Mouse (Mus musculus) MEL (cell line): Measurements from ENCODE around the gene Degs1. TPM values are rescaled to one million over a fixed set of nuclear protein-coding genes. Genes with fewer than 3 reads are reported as not detected.

ENCODE experiments used
- DNase-seq: peaks from one replicate; pipeline ENCODE4 v3.0.0; 2011; ENCODE audit warnings: low read depth, low spot score
- H3K27ac ChIP-seq: 2 replicates; pipeline ENCODE4 v1.5.1; 2012; ENCODE audit warnings: low read depth, mild to moderate bottlenecking, control low read depth, low read length, moderate library complexity; ENCODE audit not compliant: control insufficient read depth
- H3K27me3 ChIP-seq, 2 experiments: fragments of 150-350 bp in 1 of 2; sonication (generic) in 1 of 2; 2 replicates each; pipeline ENCODE4 v1.6.1; 2012; ENCODE audit warnings: low read length in 2 of 2, mild to moderate bottlenecking in 2 of 2, improper control_type of control experiment in 1 of 2, moderate library complexity in 1 of 2; ENCODE audit not compliant: insufficient read depth in 2 of 2, control insufficient read depth in 1 of 2
- H3K36me3 ChIP-seq, 2 experiments: 2 replicates each; pipeline ENCODE4 v1.6.1; 2012 to 2014; ENCODE audit warnings: low read length in 2 of 2, improper control_type of control experiment in 1 of 2, inconsistent platforms in 1 of 2, mild to moderate bottlenecking in 1 of 2; ENCODE audit not compliant: insufficient read depth in 2 of 2, control insufficient read depth in 1 of 2
- H3K4me1 ChIP-seq, 2 experiments: fragments of 150-350 bp in 1 of 2; sonication (generic) in 1 of 2; 2 replicates each; pipeline ENCODE4 v1.6.1; 2012; ENCODE audit warnings: low read length in 2 of 2, improper control_type of control experiment in 1 of 2, mild to moderate bottlenecking in 1 of 2; ENCODE audit not compliant: insufficient read depth in 2 of 2, control insufficient read depth in 1 of 2
- H3K4me3 ChIP-seq, 2 experiments: fragments of 150-350 bp in 1 of 2; sonication (generic) in 1 of 2; 2 replicates each; pipeline ENCODE4 v1.5.1; 2012; ENCODE audit warnings: low read depth in 2 of 2, low read length in 2 of 2, mild to moderate bottlenecking in 2 of 2, moderate library complexity in 2 of 2, control low read depth in 1 of 2, improper control_type of control experiment in 1 of 2; ENCODE audit not compliant: control insufficient read depth in 1 of 2, insufficient read depth in 1 of 2
- H3K79me2 ChIP-seq: 2 replicates; pipeline ENCODE4 v1.6.1; 2012; ENCODE audit warnings: mild to moderate bottlenecking, low read length, moderate library complexity; ENCODE audit not compliant: control insufficient read depth, poor library complexity, insufficient read depth
- H3K9ac ChIP-seq: 2 replicates; pipeline ENCODE4 v1.6.1; 2012; ENCODE audit warnings: low read depth, mild to moderate bottlenecking, control low read depth, low read length, moderate library complexity; ENCODE audit not compliant: control insufficient read depth, poor library complexity, severe bottlenecking
- H3K9me3 ChIP-seq: fragments of 150-350 bp; sonication (generic); replicated peaks from 2 replicates; pipeline ENCODE4 v1.6.1; 2012; ENCODE audit warnings: mild to moderate bottlenecking, low read length, improper control_type of control experiment, moderate library complexity; ENCODE audit not compliant: insufficient read depth
- CHD2 ChIP-seq: IDR thresholded peaks from 2 replicates; pipeline ENCODE4 v1.6.1; 2011; ENCODE audit warnings: low read length, improper control_type of control experiment
- E2F4 ChIP-seq: IDR thresholded peaks from 2 replicates; pipeline ENCODE4 v1.6.1; 2011; ENCODE audit warnings: low read depth, low read length, improper control_type of control experiment, borderline replicate concordance
- GABPA ChIP-seq: IDR thresholded peaks from 2 replicates; pipeline ENCODE4 v1.6.1; 2012; ENCODE audit warnings: low read depth, mild to moderate bottlenecking, inconsistent platforms, low read length, improper control_type of control experiment, moderate library complexity
- GATA1 ChIP-seq: IDR thresholded peaks from 2 replicates; pipeline ENCODE4 v1.6.1; 2011; ENCODE audit warnings: low read depth, low read length, improper control_type of control experiment
- JUND ChIP-seq: IDR thresholded peaks from 2 replicates; pipeline ENCODE4 v1.6.1; 2011; ENCODE audit warnings: low read depth, mild to moderate bottlenecking, improper control_type of control experiment, low read length
- MAFK ChIP-seq: IDR thresholded peaks from 2 replicates; pipeline ENCODE4 v1.6.1; 2011; ENCODE audit warnings: low read depth, mild to moderate bottlenecking, low read length, improper control_type of control experiment, borderline replicate concordance
- MAX ChIP-seq: IDR thresholded peaks from 2 replicates; pipeline ENCODE4 v1.6.1; 2011; ENCODE audit warnings: low read length, improper control_type of control experiment
- MXI1 ChIP-seq: IDR thresholded peaks from 2 replicates; pipeline ENCODE4 v1.6.1; 2011; ENCODE audit warnings: mild to moderate bottlenecking, low read depth, low read length, improper control_type of control experiment
- NELFE ChIP-seq: IDR thresholded peaks from 2 replicates; pipeline ENCODE4 v1.6.1; 2011; ENCODE audit warnings: low read depth, low read length, improper control_type of control experiment
- NRF1 ChIP-seq: IDR thresholded peaks from 2 replicates; pipeline ENCODE4 v1.6.1; 2014; ENCODE audit warnings: low read depth, mild to moderate bottlenecking, inconsistent platforms, low read length, improper control_type of control experiment, moderate library complexity; ENCODE audit not compliant: poor library complexity, insufficient read depth, severe bottlenecking
- POLR2AphosphoS5 ChIP-seq: IDR thresholded peaks from 2 replicates; pipeline ENCODE4 v1.6.1; 2012; ENCODE audit warnings: low read depth, borderline replicate concordance, mild to moderate bottlenecking, inconsistent platforms, low read length, moderate library complexity, mixed read lengths
- SMC3 ChIP-seq: IDR thresholded peaks from 2 replicates; pipeline ENCODE4 v1.6.1; 2011; ENCODE audit warnings: low read depth, low read length, improper control_type of control experiment
- TCF12 ChIP-seq: IDR thresholded peaks from 2 replicates; pipeline ENCODE4 v1.6.1; 2014; ENCODE audit warnings: low read depth, mild to moderate bottlenecking, inconsistent platforms, low read length, improper control_type of control experiment, moderate library complexity
- USF1 ChIP-seq: IDR thresholded peaks from 2 replicates; pipeline ENCODE4 v1.6.1; 2014; ENCODE audit warnings: low read depth, mild to moderate bottlenecking, inconsistent platforms, low read length, improper control_type of control experiment, moderate library complexity
- USF2 ChIP-seq, 2 experiments: IDR thresholded peaks; 2 replicates each; pipeline ENCODE4 v1.6.1; 2011 to 2012; ENCODE audit warnings: improper control_type of control experiment in 2 of 2, low read length in 2 of 2, borderline replicate concordance in 1 of 2, inconsistent platforms in 1 of 2, low read depth in 1 of 2, mild to moderate bottlenecking in 1 of 2; ENCODE audit not compliant: insufficient read depth in 1 of 2
- ZC3H11A ChIP-seq: IDR thresholded peaks from 2 replicates; pipeline ENCODE4 v1.6.1; 2012; ENCODE audit warnings: low read depth, mild to moderate bottlenecking, inconsistent platforms, low read length, improper control_type of control experiment
- ZKSCAN1 ChIP-seq: IDR thresholded peaks from 2 replicates; pipeline ENCODE4 v1.6.1; 2012; ENCODE audit warnings: low read depth, mild to moderate bottlenecking, inconsistent platforms, low read length, improper control_type of control experiment, moderate library complexity
- ZMIZ1 ChIP-seq: IDR thresholded peaks from 2 replicates; pipeline ENCODE4 v1.6.1; 2012; ENCODE audit warnings: low read depth, mild to moderate bottlenecking, inconsistent platforms, low read length, improper control_type of control experiment, moderate library complexity
- polyA plus RNA-seq, 2 experiments: library from polyadenylated mRNA; stranded (reverse) in 1 of 2; unstranded in 1 of 2; fragments of >175 nt in 1 of 2; fragments of >200 nt in 1 of 2; gene quantifications; 2 replicates each; pipeline versions ENCODE4 v1.2.1 to v1.2.4; 2012; ENCODE audit warnings: low replicate concordance in 2 of 2, low read depth in 1 of 2; ENCODE audit not compliant: insufficient read length in 2 of 2, insufficient read depth in 1 of 2, missing spikeins in 1 of 2
- total RNA-seq: library from RNA; depleted of rRNA; stranded (reverse); fragments of 300-350 nt; gene quantifications from 2 replicates; pipeline ENCODE4 v1.2.3, GENCODE M21; 2012

Gene Degs1
- total and polyA plus RNA-seq, 3 experiments, result 46.3 to 54.3 TPM; not detected in 1

- Histone ChIP-seq H3K27me3 (peaks cover 0 to 3% of the 10 kb centered on the region in 2 experiments; a peak in 2 of 4 replicates), H3K79me2 (no peaks in the 10 kb centered on the region), H3K9me3 (no peaks in the 10 kb centered on the region), H3K9ac (no peak overlapping the region), H3K27ac (no peak overlapping the region), H3K36me3 (no peaks in the 10 kb centered on the region), H3K4me1 (no peaks in the 10 kb centered on the region), H3K4me3 (no peak overlapping the region)
- no peak for TF ChIP-seq ZMIZ1
- no peak for TF ChIP-seq ZC3H11A
- TF ChIP-seq SMC3, result no peak
- no peak for TF ChIP-seq MXI1
- no peak for TF ChIP-seq CHD2
- TF ChIP-seq MAFK, result no peak
- TF ChIP-seq TCF12, result no peak
- TF ChIP-seq E2F4, result no peak
- no peak for TF ChIP-seq GABPA
- no peak for TF ChIP-seq MAX
- TF ChIP-seq POLR2AphosphoS5, result no peak
- no peak for TF ChIP-seq NRF1
- TF ChIP-seq JUND, result no peak
- TF ChIP-seq USF2 (IDR thresholded peaks at IDR 0.05; ENCODE audit: borderline replicate concordance in 1 of 2, insufficient read depth in 1 of 2, low read depth in 1 of 2, low read length in 2 of 2), result no peak
- TF ChIP-seq ZKSCAN1, result no peak
- no peak for TF ChIP-seq GATA1
- no peak for TF ChIP-seq NELFE
- no peak for TF ChIP-seq USF1
- no peak for DNase-seq
These were observed 14.2 kb upstream of the Degs1 start for GRCm38 (mm10) chr1:182296816-182297215.

GRCm38 (mm10) chr1:182296141-182296540 lies 13.5 kb upstream of the Degs1 start:
- no peaks in the 10 kb centered on the region for H3K79me2 ChIP-seq
- H3K27ac ChIP-seq, result no peak overlapping the region
- H3K4me1 ChIP-seq, result no peaks in the 10 kb centered on the region
- no peak overlapping the region for H3K9ac ChIP-seq
- no peak for TF ChIP-seq ZMIZ1
- TF ChIP-seq ZKSCAN1, result no peak
- H3K27me3 ChIP-seq, result peaks cover 0 to 3% of the 10 kb centered on the region in 2 experiments; a peak in 2 of 4 replicates
- H3K9me3 ChIP-seq, result no peaks in the 10 kb centered on the region
- H3K36me3 ChIP-seq, result no peaks in the 10 kb centered on the region
- H3K4me3 ChIP-seq, result no peak overlapping the region
- DNase-seq, result no peak
